Mouse (Mus musculus): ENCODE measurements around the gene Spsb4.

Spsb4 gene

GRCm38 (mm10) chr9:96980037-96980997 is 38.3 kb downstream of the Spsb4 start:
- no peak for DNase-seq (ENCODE audit: low read depth, low spot score)

- no peak for DNase-seq (ENCODE audit: low read depth, low spot score)
Measured at GRCm38 (mm10) chr9:96979417-96980030, 39.1 kb downstream of the Spsb4 start.

GRCm38 (mm10) chr9:96978147-96978782 is 40.4 kb downstream of the Spsb4 start:
- DNase-seq (ENCODE audit: low read depth, low spot score), result no peak

- DNase-seq (ENCODE audit: low read depth, low spot score), result no peak
Measured at GRCm38 (mm10) chr9:96977287-96978145, 41.1 kb downstream of the Spsb4 start.

- DNase-seq (ENCODE audit: low read depth, low spot score), result no peak
Measured at GRCm38 (mm10) chr9:96973091-96973490, 45.6 kb downstream of the Spsb4 start.

- DNase-seq (ENCODE audit: low read depth, low spot score), result no peak
Measured at GRCm38 (mm10) chr9:96971625-96972404, 46.8 kb downstream of the Spsb4 start.

- no peak for DNase-seq (ENCODE audit: low read depth, low spot score)
Measured at GRCm38 (mm10) chr9:96967516-96967915, 51.1 kb downstream of the Spsb4 start.

- no peak for DNase-seq (ENCODE audit: low read depth, low spot score)
Measured at GRCm38 (mm10) chr9:96966465-96966864, 52.2 kb downstream of the Spsb4 start.

- no peak for DNase-seq (ENCODE audit: low read depth, low spot score)
Measured at GRCm38 (mm10) chr9:96963443-96964215, 55.0 kb downstream of the Spsb4 start.

GRCm38 (mm10) chr9:96962714-96963113 is 55.9 kb downstream of the Spsb4 start:
- DNase-seq (ENCODE audit: low read depth, low spot score), result no peak

GRCm38 (mm10) chr9:96961986-96962701 is 56.5 kb downstream of the Spsb4 start:
- DNase-seq (ENCODE audit: low read depth, low spot score), result no peak

GRCm38 (mm10) chr9:96961006-96961405 is 57.6 kb downstream of the Spsb4 start:
- no peak for DNase-seq (ENCODE audit: low read depth, low spot score)

GRCm38 (mm10) chr9:96960241-96960640 is 58.4 kb downstream of the Spsb4 start:
- no peak for DNase-seq (ENCODE audit: low read depth, low spot score)

GRCm38 (mm10) chr9:96959469-96959868 is 59.2 kb downstream of the Spsb4 start:
- DNase-seq (ENCODE audit: low read depth, low spot score), result no peak

- DNase-seq (ENCODE audit: low read depth, low spot score), result no peak
Measured at GRCm38 (mm10) chr9:96958009-96958615, 60.5 kb downstream of the Spsb4 start.

GRCm38 (mm10) chr9:96957298-96957865 is 61.3 kb downstream of the Spsb4 start:
- DNase-seq (ENCODE audit: low read depth, low spot score), result no peak

- DNase-seq (ENCODE audit: low read depth, low spot score), result no peak
Measured at GRCm38 (mm10) chr9:96956646-96957297, 61.9 kb downstream of the Spsb4 start.

All from telencephalon, adult 2 months (tissue).